Mouse (Mus musculus) thymus, adult 2 months (tissue): ENCODE measurements around the gene Poc1a.

Experiments used
- CTCF ChIP-seq: fragments of 200-500 bp; IDR thresholded peaks from 2 replicates; pipeline ENCODE4 v1.5.1; 2012; ENCODE audit warnings: mild to moderate bottlenecking, control low read depth, low read length, moderate library complexity, borderline replicate concordance; ENCODE audit not compliant: control insufficient read depth, poor library complexity, insufficient read depth; ENCODE audit errors: extremely low read depth
- POLR2A ChIP-seq: fragments of 200-500 bp; IDR thresholded peaks from 2 replicates; pipeline ENCODE4 v1.6.1; 2012; ENCODE audit warnings: mild to moderate bottlenecking, low read length, control low read depth, moderate library complexity; ENCODE audit not compliant: control insufficient read depth, poor library complexity, insufficient read depth; ENCODE audit errors: extremely low read depth

GRCm38 (mm10) chr9:106311625-106312191, 30.8 kb downstream of the Poc1a start:
- TF ChIP-seq CTCF, result no peak
- TF ChIP-seq POLR2A, result no peak
